Mouse (Mus musculus) common myeloid progenitor, adult 5-6 weeks (primary cell): ENCODE measurements around the gene Smyd3. TPM values are rescaled to one million over a fixed set of nuclear protein-coding genes. Genes with fewer than 3 reads are reported as not detected.
A peak's percentile ranks its signal among the peaks of the same experiment; 100 is the strongest.

ENCODE experiments used
- ATAC-seq: replicated peaks from 2 replicates; pipeline ENCODE4 v1.8.0; 2016; ENCODE audit warnings: low read depth, mild to moderate bottlenecking, moderate TSS enrichment, inconsistent platforms; ENCODE audit not compliant: poor library complexity, severe bottlenecking
- total RNA-seq: library from RNA; stranded (forward); fragments of 200-1000, 187-1606 nt; gene quantifications from 2 replicates; pipeline ENCODE4 v1.2.3, GENCODE M21; 2017

Smyd3 gene
- total RNA-seq, 1 experiment from 2014 or later, result 41.1 TPM

GRCm38 (mm10) chr1:179052545-179053180, 465.2 kb downstream of the Smyd3 start:
- ATAC-seq, result no peak

GRCm38 (mm10) chr1:179047931-179048596, 469.8 kb downstream of the Smyd3 start:
- ATAC-seq, result no peak

- ATAC-seq, result peak; percentile 71
These were observed 471.8 kb downstream of the Smyd3 start for GRCm38 (mm10) chr1:179045856-179046714.

- ATAC-seq, result no peak
These were observed 473.7 kb downstream of the Smyd3 start for GRCm38 (mm10) chr1:179044165-179044564.

GRCm38 (mm10) chr1:179043644-179044043, 474.2 kb downstream of the Smyd3 start:
- ATAC-seq, result no peak

GRCm38 (mm10) chr1:179041905-179042337, 475.9 kb downstream of the Smyd3 start:
- ATAC-seq, result no peak

GRCm38 (mm10) chr1:179041231-179041904, 476.5 kb downstream of the Smyd3 start:
- ATAC-seq, result no peak

- ATAC-seq, result no peak
These were observed 479.0 kb downstream of the Smyd3 start for GRCm38 (mm10) chr1:179038801-179039200.

- no peak for ATAC-seq
These were observed 484.9 kb downstream of the Smyd3 start for GRCm38 (mm10) chr1:179032947-179033346.

GRCm38 (mm10) chr1:179031581-179031980, 486.3 kb downstream of the Smyd3 start:
- ATAC-seq, result no peak

- ATAC-seq, result no peak
These were observed 491.2 kb downstream of the Smyd3 start for GRCm38 (mm10) chr1:179026614-179027013.

GRCm38 (mm10) chr1:179025169-179025568, 492.7 kb downstream of the Smyd3 start:
- ATAC-seq, result no peak

- no peak for ATAC-seq
These were observed 494.4 kb downstream of the Smyd3 start for GRCm38 (mm10) chr1:179023486-179023885.

GRCm38 (mm10) chr1:179017428-179017827, 500.4 kb downstream of the Smyd3 start:
- ATAC-seq, result no peak

GRCm38 (mm10) chr1:179013021-179013420, 504.8 kb downstream of the Smyd3 start:
- ATAC-seq, result no peak

- ATAC-seq, result no peak
These were observed 505.6 kb downstream of the Smyd3 start for GRCm38 (mm10) chr1:179012273-179012672.

GRCm38 (mm10) chr1:179010756-179011155, 507.1 kb downstream of the Smyd3 start:
- ATAC-seq, result peak; percentile 69

GRCm38 (mm10) chr1:179009911-179010310, 507.9 kb downstream of the Smyd3 start:
- ATAC-seq, result no peak

GRCm38 (mm10) chr1:179004133-179004866, 513.5 kb downstream of the Smyd3 start:
- no peak for ATAC-seq
